In the genomic region with DNA sequence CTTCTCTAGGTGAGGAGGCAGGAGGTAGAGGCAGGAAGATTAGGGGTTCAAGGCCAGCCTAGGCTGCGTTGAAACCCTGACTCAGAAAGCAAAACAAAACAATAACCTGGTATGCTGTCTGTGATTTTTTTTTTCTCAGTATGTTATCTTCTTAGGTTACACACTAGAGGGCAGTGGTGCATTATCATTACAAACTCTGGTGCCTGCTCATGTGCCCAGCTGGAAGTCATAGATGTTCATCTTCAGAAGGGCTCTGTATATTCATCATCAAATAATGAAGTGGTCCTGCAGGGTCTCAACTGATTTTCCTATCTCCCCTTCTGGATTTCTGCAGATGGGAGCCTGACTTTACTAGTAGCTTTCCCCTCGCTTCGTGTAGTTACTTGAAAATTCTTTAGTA, we compare ENCODE assay signal across 7 mouse cellular contexts.
DNase-seq lines count a peak whose midpoint lies in the region; ATAC-seq and TF ChIP-seq lines count a peak whose summit lies in the region.

No protein-coding gene starts in this region.

- no peaks in the 10 kb centered on the region for H3K36me3 ChIP-seq in kidney, embryonic 16.5 days (ENCODE audit: insufficient read depth, low read length)
- H3K36me3 ChIP-seq in thymus, adult 2 months (ENCODE audit: control insufficient read depth, insufficient read depth, low read length), result no peaks in the 10 kb centered on the region

- H3K4me3 ChIP-seq in kidney, embryonic 16.5 days (ENCODE audit: low read length), result no peak overlapping the region
- no peak overlapping the region for H3K4me3 ChIP-seq in thymus, adult 2 months (ENCODE audit: control insufficient read depth, insufficient read depth, low read length)

- no peak for TF ChIP-seq CTCF in thymus, adult 2 months (IDR thresholded peaks at IDR 0.05; ENCODE audit: borderline replicate concordance, control insufficient read depth, extremely low read depth, insufficient read depth, low read length, poor library complexity)

- H3K27me3 ChIP-seq in kidney, embryonic 16.5 days (ENCODE audit: insufficient read depth, low read length), result no peaks in the 10 kb centered on the region
- H3K27me3 ChIP-seq in thymus, adult 2 months (ENCODE audit: control insufficient read depth, insufficient read depth, low read length), result no peaks in the 10 kb centered on the region

- H3K27ac ChIP-seq in kidney, embryonic 16.5 days (ENCODE audit: low read length), result no peak overlapping the region
- no peak overlapping the region for H3K27ac ChIP-seq in thymus, adult 2 months (ENCODE audit: control insufficient read depth, insufficient read depth, low read length)

- TF ChIP-seq POLR2A in thymus, adult 2 months (IDR thresholded peaks at IDR 0.05; ENCODE audit: control insufficient read depth, extremely low read depth, insufficient read depth, low read length, poor library complexity), result no peak

- 60% methylated on average over 3 of the region's 3 CpGs for WGBS in kidney, embryonic 16.5 days
- 63% methylated on average over 3 of the region's 3 CpGs for WGBS in thymus, adult 2 months

- no peak overlapping the region for H3K4me2 ChIP-seq in kidney, embryonic 16.5 days (replicated peaks; ENCODE audit: low read depth, low read length)

- H3K4me1 ChIP-seq in kidney, embryonic 16.5 days (ENCODE audit: insufficient read depth, low read length), result no peaks in the 10 kb centered on the region
- no peaks in the 10 kb centered on the region for H3K4me1 ChIP-seq in thymus, adult 2 months (replicated peaks; ENCODE audit: control insufficient read depth, insufficient read depth, low read length)

- peak; percentile 11 for DNase-seq in kidney, postnatal 14 days
- DNase-seq in MN1 (ENCODE audit: low spot score), result peak; percentile 52
- DNase-seq in embryo, embryonic 11 days, result peak; percentile 71
- DNase-seq in lung, postnatal 25 days (ENCODE audit: low spot score), result peak; percentile 19
- no peak for DNase-seq in thymus, adult 2 months
- DNase-seq in c-Kit-positive CD71-positive TER-119-positive erythroid progenitor cells, embryonic 14.5 days (ENCODE audit: low spot score), result no peak

- no peak overlapping the region for H3K9ac ChIP-seq in kidney, embryonic 16.5 days (replicated peaks; ENCODE audit: low read length)

- ATAC-seq in kidney, embryonic 16.5 days (ENCODE audit: low FRiP score, low TSS enrichment), result no peak

- H3K9me3 ChIP-seq in kidney, embryonic 16.5 days (ENCODE audit: low read length), result no peaks in the 10 kb centered on the region

Comparison
In these comparisons a context has a peak if more than half of its experiments do, and no peak if none do; other contexts are left out.
1. DNase-seq: peak in kidney, postnatal 14 days (single experiment), MN1 (single experiment), embryo, embryonic 11 days (single experiment) and lung, postnatal 25 days (single experiment); none in thymus, adult 2 months (single experiment) and c-Kit-positive CD71-positive TER-119-positive erythroid progenitor cells, embryonic 14.5 days (single experiment).